Mouse (Mus musculus): ENCODE results near the gene Celsr1.

GRCm38 (mm10) chr15:85935627-85936049 is 97.9 kb downstream of the Celsr1 start:
- TF ChIP-seq CTCF (conservative IDR thresholded peaks at IDR 0.05 in 1 of 2, IDR thresholded peaks at IDR 0.05 in 1 of 2; ENCODE audit: low read depth in 2 of 2, low read length in 2 of 2) (no peak), RCOR1 (conservative IDR thresholded peaks at IDR 0.05; ENCODE audit: low read depth, low read length) (no peak), POLR2A (IDR thresholded peaks at IDR 0.05; ENCODE audit: low read depth, low read length) (no peak), ZC3H11A (IDR thresholded peaks at IDR 0.05; ENCODE audit: low read depth, low read length) (no peak), USF1 (IDR thresholded peaks at IDR 0.05; ENCODE audit: low read depth, low read length) (no peak), BHLHE40 (IDR thresholded peaks at IDR 0.05; ENCODE audit: low read depth, low read length) (no peak), HCFC1 (IDR thresholded peaks at IDR 0.05; ENCODE audit: low read depth, low read length) (no peak), EP300 (IDR thresholded peaks at IDR 0.05; ENCODE audit: low read length) (no peak), UBTF (IDR thresholded peaks at IDR 0.05; ENCODE audit: low read depth, low read length) (no peak)
